Mouse (Mus musculus) liver, embryonic 14.5 days (tissue): ENCODE measurements around the gene Snap91.

Experiments used
- CTCF ChIP-seq: IDR thresholded peaks from 2 replicates; pipeline ENCODE4 v1.5.1; 2016; ENCODE audit warnings: antibody characterized with exemption, low read depth, control low read depth
- EP300 ChIP-seq: IDR thresholded peaks from 2 replicates; pipeline ENCODE4 v1.6.1; 2016; ENCODE audit warnings: antibody characterized with exemption, low read depth

GRCm38 (mm10) chr9:86880113-86880972, at the start of gene Snap91:
- TF ChIP-seq CTCF (no peak), EP300 (no peak)
